Mouse (Mus musculus): ENCODE measurements around the gene Esrrb. TPM values are rescaled to one million over a fixed set of nuclear protein-coding genes. Genes with fewer than 3 reads are reported as not detected.

Esrrb gene
- total RNA-seq, 1 experiment from 2014 or later, result not detected

- peak; percentile 87 for ATAC-seq (replicated peaks; ENCODE audit: low read depth, poor library complexity, severe bottlenecking)
These were observed 41.8 kb downstream of the Esrrb start for GRCm38 (mm10) chr12:86402718-86403117.

GRCm38 (mm10) chr12:86421490-86421904, 60.6 kb downstream of the Esrrb start:
- 0 out of 2 replicates have a peak, but pooled peaks have one; percentile 22 for ATAC-seq (replicated peaks; ENCODE audit: low read depth, poor library complexity, severe bottlenecking)

- no peak for ATAC-seq (replicated peaks; ENCODE audit: low read depth, poor library complexity, severe bottlenecking)
These were observed 61.4 kb downstream of the Esrrb start for GRCm38 (mm10) chr12:86422166-86422910.

GRCm38 (mm10) chr12:86423102-86423501, 62.2 kb downstream of the Esrrb start:
- no peak for ATAC-seq (replicated peaks; ENCODE audit: low read depth, poor library complexity, severe bottlenecking)

- no peak for ATAC-seq (replicated peaks; ENCODE audit: low read depth, poor library complexity, severe bottlenecking)
These were observed 66.7 kb downstream of the Esrrb start for GRCm38 (mm10) chr12:86427585-86427984.

GRCm38 (mm10) chr12:86431671-86432070, 70.8 kb downstream of the Esrrb start:
- ATAC-seq (replicated peaks; ENCODE audit: low read depth, poor library complexity, severe bottlenecking), result no peak

GRCm38 (mm10) chr12:86433371-86433821, 72.5 kb downstream of the Esrrb start:
- peak; percentile 73 for ATAC-seq (replicated peaks; ENCODE audit: low read depth, poor library complexity, severe bottlenecking)

GRCm38 (mm10) chr12:86435651-86436050, 74.7 kb downstream of the Esrrb start:
- ATAC-seq (replicated peaks; ENCODE audit: low read depth, poor library complexity, severe bottlenecking), result no peak

- no peak for ATAC-seq (replicated peaks; ENCODE audit: low read depth, poor library complexity, severe bottlenecking)
These were observed 89.9 kb downstream of the Esrrb start for GRCm38 (mm10) chr12:86450848-86451247.

- no peak for ATAC-seq (replicated peaks; ENCODE audit: low read depth, poor library complexity, severe bottlenecking)
These were observed 94.1 kb downstream of the Esrrb start for GRCm38 (mm10) chr12:86455009-86455408.

- ATAC-seq (replicated peaks; ENCODE audit: low read depth, poor library complexity, severe bottlenecking), result no peak
These were observed 102.0 kb downstream of the Esrrb start for GRCm38 (mm10) chr12:86462742-86463470.

GRCm38 (mm10) chr12:86464385-86464784, 103.5 kb downstream of the Esrrb start:
- no peak for ATAC-seq (replicated peaks; ENCODE audit: low read depth, poor library complexity, severe bottlenecking)

- no peak for ATAC-seq (replicated peaks; ENCODE audit: low read depth, poor library complexity, severe bottlenecking)
These were observed 105.3 kb downstream of the Esrrb start for GRCm38 (mm10) chr12:86466180-86466579.

- no peak for ATAC-seq (replicated peaks; ENCODE audit: low read depth, poor library complexity, severe bottlenecking)
These were observed 109.0 kb downstream of the Esrrb start for GRCm38 (mm10) chr12:86469919-86470318.

GRCm38 (mm10) chr12:86470912-86471311, 110.0 kb downstream of the Esrrb start:
- no peak for ATAC-seq (replicated peaks; ENCODE audit: low read depth, poor library complexity, severe bottlenecking)

GRCm38 (mm10) chr12:86473630-86474029, 112.7 kb downstream of the Esrrb start:
- ATAC-seq (replicated peaks; ENCODE audit: low read depth, poor library complexity, severe bottlenecking), result no peak

- ATAC-seq (replicated peaks; ENCODE audit: low read depth, poor library complexity, severe bottlenecking), result no peak
These were observed 115.1 kb downstream of the Esrrb start for GRCm38 (mm10) chr12:86475994-86476393.

GRCm38 (mm10) chr12:86478908-86479307, 118.0 kb downstream of the Esrrb start:
- ATAC-seq (replicated peaks; ENCODE audit: low read depth, poor library complexity, severe bottlenecking), result no peak

- no peak for ATAC-seq (replicated peaks; ENCODE audit: low read depth, poor library complexity, severe bottlenecking)
These were observed 121.1 kb downstream of the Esrrb start for GRCm38 (mm10) chr12:86482029-86482428.

GRCm38 (mm10) chr12:86483413-86483841, 122.5 kb downstream of the Esrrb start:
- ATAC-seq (replicated peaks; ENCODE audit: low read depth, poor library complexity, severe bottlenecking), result no peak

GRCm38 (mm10) chr12:86488005-86488404, 127.1 kb downstream of the Esrrb start:
- no peak for ATAC-seq (replicated peaks; ENCODE audit: low read depth, poor library complexity, severe bottlenecking)
